ENCODE assay signal across 8 mouse cellular contexts in the genomic region with DNA sequence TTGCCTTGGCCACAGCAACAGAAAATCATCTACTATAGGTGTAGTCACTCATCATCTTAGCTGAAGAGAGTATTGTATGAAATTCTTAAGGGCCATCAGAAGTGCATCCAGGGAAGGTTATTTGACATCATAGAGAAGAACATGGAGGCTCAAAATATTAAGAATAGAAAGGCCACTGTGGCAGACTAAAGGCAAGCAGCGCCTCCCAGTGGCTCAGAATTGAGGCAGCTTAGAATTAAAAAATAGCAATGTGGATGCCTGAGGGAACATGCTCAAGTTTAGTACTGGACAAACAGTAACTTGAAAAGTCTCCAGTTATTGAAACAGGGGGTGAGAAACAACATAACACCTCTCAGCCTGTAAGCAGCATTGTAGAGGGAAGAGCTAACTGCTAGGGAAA.
DNase-seq lines count a peak whose midpoint lies in the region; ATAC-seq and TF ChIP-seq lines count a peak whose summit lies in the region.

No protein-coding gene starts in this region.

- peak; percentile 51; the same call in 1 of the 2 replicates for TF ChIP-seq CTCF in liver, embryonic 14.5 days (IDR thresholded peaks at IDR 0.05; ENCODE audit: low read depth)
- peak; percentile 31; the same call in 1 of the 2 replicates for TF ChIP-seq CTCF in bone marrow macrophage, adult 2 months (IDR thresholded peaks at IDR 0.05; ENCODE audit: low read depth, low read length)
- peak; percentile 71 for TF ChIP-seq CTCF in kidney, postnatal 0 days (IDR thresholded peaks at IDR 0.05; ENCODE audit: low read depth)
- peak; percentile 60; the same call in 1 of the 2 replicates for TF ChIP-seq CTCF in small intestine, adult 2 months (IDR thresholded peaks at IDR 0.05; ENCODE audit: extremely low read depth, insufficient read length, insufficient replicate concordance, low read depth, low read length)

- no peak for TF ChIP-seq POLR2A in bone marrow macrophage, adult 2 months (IDR thresholded peaks at IDR 0.05; ENCODE audit: borderline replicate concordance, low read depth, low read length)
- no peak for TF ChIP-seq POLR2A in small intestine, adult 2 months (IDR thresholded peaks at IDR 0.05; ENCODE audit: low read depth, low read length)

- no peaks in the 10 kb centered on the region for H3K4me1 ChIP-seq in liver, embryonic 14.5 days (replicated peaks; ENCODE audit: control insufficient read depth in 2 of 2, insufficient read depth in 2 of 2, low read length in 1 of 2)
- H3K4me1 ChIP-seq in liver, embryonic 12.5 days: no peaks in the 10 kb centered on the region
- H3K4me1 ChIP-seq in bone marrow macrophage, adult 2 months (ENCODE audit: control insufficient read depth, insufficient read depth, low read length): peaks cover 4% of the 10 kb centered on the region
- H3K4me1 ChIP-seq in kidney, postnatal 0 days (replicated peaks; ENCODE audit: insufficient read depth, low read length): no peaks in the 10 kb centered on the region
- H3K4me1 ChIP-seq in small intestine, adult 2 months (ENCODE audit: control insufficient read depth, insufficient read depth, insufficient read length, low read length): no peaks in the 10 kb centered on the region

- WGBS in liver, embryonic 14.5 days (ENCODE audit: insufficient replicate concordance): 26% methylated on average over 1 of the region's 1 CpGs
- 41% methylated on average over 1 of the region's 1 CpGs for WGBS in liver, embryonic 12.5 days (ENCODE audit: insufficient replicate concordance)
- 63% methylated on average over 1 of the region's 1 CpGs for WGBS in kidney, postnatal 0 days
- 58% methylated on average over 1 of the region's 1 CpGs for WGBS in small intestine, adult 2 months

- no peak overlapping the region for H3K9ac ChIP-seq in liver, embryonic 14.5 days (replicated peaks)
- H3K9ac ChIP-seq in liver, embryonic 12.5 days: no peak overlapping the region
- no peak overlapping the region for H3K9ac ChIP-seq in kidney, postnatal 0 days (ENCODE audit: low read depth, low read length)

- no peak overlapping the region for H3K27ac ChIP-seq in liver, embryonic 14.5 days
- H3K27ac ChIP-seq in liver, embryonic 12.5 days: no peak overlapping the region
- no peak overlapping the region for H3K27ac ChIP-seq in bone marrow macrophage, adult 2 months (ENCODE audit: insufficient read depth, low read depth, low read length)
- no peak overlapping the region for H3K27ac ChIP-seq in kidney, postnatal 0 days
- H3K27ac ChIP-seq in small intestine, adult 2 months (ENCODE audit: insufficient read depth, low read depth, low read length): no peak overlapping the region

- H3K4me3 ChIP-seq in liver, embryonic 14.5 days (ENCODE audit: insufficient read depth in 1 of 2, low read depth in 2 of 2, low read length in 2 of 2): no peak overlapping the region
- no peak overlapping the region for H3K4me3 ChIP-seq in liver, embryonic 12.5 days
- no peak overlapping the region for H3K4me3 ChIP-seq in bone marrow macrophage, adult 2 months (ENCODE audit: insufficient read depth, low read length)
- no peak overlapping the region for H3K4me3 ChIP-seq in kidney, postnatal 0 days (replicated peaks; ENCODE audit: low read depth, low read length)
- no peak overlapping the region for H3K4me3 ChIP-seq in small intestine, adult 2 months (ENCODE audit: low read depth, low read length)

- H3K27me3 ChIP-seq in liver, embryonic 14.5 days (ENCODE audit: control insufficient read depth, insufficient read depth, low read length): no peaks in the 10 kb centered on the region
- H3K27me3 ChIP-seq in liver, embryonic 12.5 days (replicated peaks): no peaks in the 10 kb centered on the region
- no peaks in the 10 kb centered on the region for H3K27me3 ChIP-seq in kidney, postnatal 0 days (ENCODE audit: insufficient read depth, low read length)
- H3K27me3 ChIP-seq in small intestine, adult 2 months (ENCODE audit: control insufficient read depth, insufficient read depth, low read length): no peaks in the 10 kb centered on the region

- H3K9me3 ChIP-seq in liver, embryonic 14.5 days (ENCODE audit: control insufficient read depth, low read length): no peaks in the 10 kb centered on the region
- H3K9me3 ChIP-seq in liver, embryonic 12.5 days (replicated peaks): no peaks in the 10 kb centered on the region; the same call in 1 of the 2 replicates
- no peaks in the 10 kb centered on the region for H3K9me3 ChIP-seq in kidney, postnatal 0 days (replicated peaks; ENCODE audit: low read length)

- no peak overlapping the region for H3K4me2 ChIP-seq in liver, embryonic 14.5 days (ENCODE audit: low read depth)
- H3K4me2 ChIP-seq in liver, embryonic 12.5 days: no peak overlapping the region
- no peak overlapping the region for H3K4me2 ChIP-seq in kidney, postnatal 0 days (ENCODE audit: low read length)

- peak; percentile 17 for DNase-seq in embryo, embryonic 10 days (ENCODE audit: low spot score)
- DNase-seq in embryo, embryonic 9.5 days (ENCODE audit: extremely low spot score): no peak
- DNase-seq in liver, embryonic 14.5 days (ENCODE audit: low read depth in 3 of 3, low spot score in 3 of 3): no peak
- DNase-seq in kidney, postnatal 0 days (ENCODE audit: low spot score): peak; percentile 28
- no peak for DNase-seq in T-cell, adult 2 months (ENCODE audit: low spot score)

- no peaks in the 10 kb centered on the region for H3K36me3 ChIP-seq in liver, embryonic 14.5 days (replicated peaks; ENCODE audit: control insufficient read depth, insufficient read depth, low read depth)
- no peaks in the 10 kb centered on the region for H3K36me3 ChIP-seq in liver, embryonic 12.5 days
- H3K36me3 ChIP-seq in kidney, postnatal 0 days (ENCODE audit: insufficient read depth, low read length): no peaks in the 10 kb centered on the region
- H3K36me3 ChIP-seq in small intestine, adult 2 months (ENCODE audit: control insufficient read depth, insufficient read depth, low read length): no peaks in the 10 kb centered on the region

- no peak for ATAC-seq in liver, embryonic 14.5 days (ENCODE audit: insufficient read depth)
- ATAC-seq in liver, embryonic 12.5 days: no peak
- no peak for ATAC-seq in kidney, postnatal 0 days (replicated peaks; ENCODE audit: low FRiP score, low read depth)

- no peak for TF ChIP-seq EP300 in liver, embryonic 14.5 days (IDR thresholded peaks at IDR 0.05; ENCODE audit: low read depth)

Comparison
In these comparisons a context has a peak if more than half of its experiments do, and no peak if none do; other contexts are left out.
1. DNase-seq: peak in embryo, embryonic 10 days (single experiment) and kidney, postnatal 0 days (single experiment); none in embryo, embryonic 9.5 days (single experiment), liver, embryonic 14.5 days (0 of 3) and T-cell, adult 2 months (single experiment).
2. Peak in every context shown above with its lines, with median percentiles within 50 percentile points of each other: CTCF ChIP-seq.